Mouse (Mus musculus) left cerebral cortex, adult 2 months (tissue): Measurements from ENCODE around the gene Entpd1. TPM values are rescaled to one million over a fixed set of nuclear protein-coding genes. Genes with fewer than 3 reads are reported as not detected.

Experiments
- DNase-seq, 2 experiments: peaks; one replicate each; pipeline ENCODE4 v3.0.0; 2021 to 2022; ENCODE audit warnings: low spot score in 2 of 2, mixed read lengths in 1 of 2; ENCODE audit errors: extremely low spot score in 1 of 2
- H3K27ac ChIP-seq: fragments of 200-600 bp; 2 replicates; pipeline ENCODE4 v1.8.1; 2022
- H3K4me3 ChIP-seq: fragments of 200-600 bp; 2 replicates; pipeline ENCODE4 v1.8.1; 2022
- CTCF ChIP-seq: fragments of 200-600 bp; IDR thresholded peaks from 2 replicates; pipeline ENCODE4 v1.8.1; 2022; ENCODE audit warnings: antibody characterized with exemption, mild to moderate bottlenecking, moderate library complexity
- intact Hi-C: fragments of 180-260 bp; cut with DNase I; formaldehyde crosslinking; loops from one replicate; pipeline ENCODE4 v1.15.1; 2025
- total RNA-seq, 2 experiments: library from RNA; stranded (reverse); gene quantifications; 2 replicates each; pipeline ENCODE4 v1.2.3; 2021

Gene Entpd1
- total RNA-seq, 2 experiments from 2014 or later = 14.1 to 18.4 TPM

- no peak for TF ChIP-seq CTCF
- intact Hi-C loops = no loop called here
- DNase-seq = no peak
- H3K27ac ChIP-seq = peak overlapping the region; percentile 47
- no peak overlapping the region for H3K4me3 ChIP-seq
Measured at GRCm38 (mm10) chr19:40712889-40713628, 100.9 kb downstream of the Entpd1 start.

GRCm38 (mm10) chr19:40714700-40715099, 102.5 kb downstream of the Entpd1 start:
- intact Hi-C loops = no loop called here
- DNase-seq = no peak
- TF ChIP-seq CTCF = no peak
- Histone ChIP-seq H3K27ac (no peak overlapping the region), H3K4me3 (no peak overlapping the region)

- intact Hi-C loops = no loop called here
- no peak for TF ChIP-seq CTCF
- H3K27ac ChIP-seq = no peak overlapping the region
- H3K4me3 ChIP-seq = no peak overlapping the region
- DNase-seq = no peak
Measured at GRCm38 (mm10) chr19:40716981-40717380, 104.8 kb downstream of the Entpd1 start.

- Histone ChIP-seq H3K27ac (no peak overlapping the region; the same call in 1 of the 2 replicates), H3K4me3 (no peak overlapping the region)
- intact Hi-C loops = no loop called here
- TF ChIP-seq CTCF = no peak
- DNase-seq = no peak
Measured at GRCm38 (mm10) chr19:40719439-40720105, 107.4 kb downstream of the Entpd1 start.

- no peak overlapping the region for H3K4me3 ChIP-seq
- no peak for DNase-seq
- intact Hi-C loops = no loop called here
- TF ChIP-seq CTCF = no peak
- H3K27ac ChIP-seq = no peak overlapping the region
Measured at GRCm38 (mm10) chr19:40720381-40720780, 108.2 kb downstream of the Entpd1 start.

GRCm38 (mm10) chr19:40722137-40723038, 110.2 kb downstream of the Entpd1 start:
- intact Hi-C loops = loop anchor here (1.0 kb wide), 2 partner anchors 110 to 134 kb away; partner anchors contain the start of genes Aldh18a1, Entpd1 and Tctn3
- peak; percentile 50 to 60 for DNase-seq
- Histone ChIP-seq H3K4me3 (no peak overlapping the region), H3K27ac (no peak overlapping the region)
- TF ChIP-seq CTCF = peak; percentile 93

DNA sequence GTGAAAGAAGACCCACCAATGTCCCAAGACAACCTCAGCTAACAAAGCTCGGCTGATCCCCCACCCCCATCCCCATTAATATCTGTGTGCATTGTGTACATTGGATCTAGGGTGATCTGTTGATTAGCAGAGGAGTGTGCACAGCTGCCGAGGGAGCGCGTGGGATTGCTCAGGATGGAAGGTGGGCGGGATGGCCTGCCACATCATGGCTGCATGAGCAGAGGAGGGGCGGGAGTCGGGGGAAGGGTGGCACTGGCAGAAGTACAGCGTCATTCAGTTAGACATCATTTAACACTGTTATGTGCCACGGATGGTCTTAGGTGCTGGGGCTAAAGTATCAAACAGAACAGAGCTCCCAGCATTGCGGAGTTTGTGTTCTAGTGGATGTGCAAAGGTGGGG, 111.3 kb downstream of the Entpd1 start:
- no peak overlapping the region for H3K4me3 ChIP-seq
- intact Hi-C loops = no loop called here
- no peak for DNase-seq
- TF ChIP-seq CTCF = no peak
- H3K27ac ChIP-seq = no peak overlapping the region

GRCm38 (mm10) chr19:40726148-40726547, 114.0 kb downstream of the Entpd1 start:
- Histone ChIP-seq H3K4me3 (no peak overlapping the region), H3K27ac (no peak overlapping the region)
- intact Hi-C loops = no loop called here
- no peak for DNase-seq
- no peak for TF ChIP-seq CTCF

DNA sequence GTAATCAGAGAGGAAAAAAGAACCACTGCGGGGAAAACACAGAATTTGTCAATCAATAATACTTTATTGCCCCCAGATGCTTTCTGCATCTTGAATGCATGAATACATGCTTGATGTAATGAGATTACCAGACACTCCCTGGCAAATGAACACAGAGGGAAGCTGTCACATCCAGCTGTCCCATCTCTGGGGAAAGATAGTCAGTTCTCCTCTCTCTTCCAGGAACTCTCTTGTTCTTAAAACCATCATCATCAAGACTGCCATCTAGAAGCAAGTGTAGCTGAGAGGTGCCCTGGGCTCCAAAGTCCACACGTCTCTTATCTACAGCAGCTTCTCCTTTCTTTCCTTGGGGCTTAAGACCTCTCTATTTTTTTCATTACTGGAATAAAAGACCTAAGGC, 114.4 kb downstream of the Entpd1 start:
- DNase-seq = no peak
- intact Hi-C loops = no loop called here
- no peak for TF ChIP-seq CTCF
- Histone ChIP-seq H3K4me3 (no peak overlapping the region), H3K27ac (no peak overlapping the region)

DNA sequence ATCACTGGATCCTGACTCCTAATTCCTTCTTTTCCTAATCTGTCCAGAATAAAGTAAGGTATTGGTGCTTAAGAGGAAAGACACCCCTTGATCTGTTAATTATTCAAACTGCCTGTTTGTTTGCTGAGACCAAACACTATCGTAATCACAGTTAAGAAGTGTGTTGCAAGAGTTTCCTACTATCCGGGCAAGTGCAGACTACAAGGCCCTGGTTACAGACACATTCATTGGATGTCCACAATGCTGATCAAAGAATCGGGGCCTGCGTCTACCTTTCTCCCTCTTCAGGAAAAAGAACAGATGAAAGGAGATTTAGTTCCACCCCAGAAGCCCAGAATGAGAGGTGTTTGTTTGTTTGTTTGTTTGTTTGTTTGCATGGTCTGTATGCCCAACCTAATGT, 116.0 kb downstream of the Entpd1 start:
- no peak overlapping the region for H3K27ac ChIP-seq
- intact Hi-C loops = no loop called here
- TF ChIP-seq CTCF = no peak
- no peak for DNase-seq
- no peak overlapping the region for H3K4me3 ChIP-seq

- H3K4me3 ChIP-seq = no peak overlapping the region
- intact Hi-C loops = no loop called here
- no peak for TF ChIP-seq CTCF
- DNase-seq = no peak
- H3K27ac ChIP-seq = no peak overlapping the region
Measured at GRCm38 (mm10) chr19:40728732-40729420, 116.7 kb downstream of the Entpd1 start.
